Mouse (Mus musculus) embryonic facial prominence, embryonic 10.5 days (tissue): ENCODE data around the gene Cabp2. TPM values are rescaled to one million over a fixed set of nuclear protein-coding genes. Genes with fewer than 3 reads are reported as not detected.
"Not testable (repeated sequence)": the region's sequence is repeated elsewhere in the genome, so short reads cannot be mapped to it uniquely, and the experiment has no call there.

Experiments used
- DNase-seq: peaks from one replicate; pipeline ENCODE4 v3.0.0-alpha.2; 2017; ENCODE audit warnings: low spot score
- H3K27ac ChIP-seq: fragments of 300-500 bp; sonication (generic); replicated peaks from 2 replicates; pipeline ENCODE4 v1.5.1; 2016; ENCODE audit warnings: mild to moderate bottlenecking
- H3K27me3 ChIP-seq: fragments of 300-500 bp; sonication (generic); replicated peaks from 2 replicates; pipeline ENCODE4 v1.6.1; 2016; ENCODE audit warnings: low read depth, mild to moderate bottlenecking; ENCODE audit not compliant: poor library complexity, severe bottlenecking
- H3K36me3 ChIP-seq: fragments of 300-500 bp; sonication (generic); replicated peaks from 2 replicates; pipeline ENCODE4 v1.6.1; 2016; ENCODE audit warnings: mild to moderate bottlenecking, moderate library complexity
- H3K4me1 ChIP-seq: fragments of 300-500 bp; sonication (generic); 2 replicates; pipeline ENCODE4 v1.6.1; 2016
- H3K4me3 ChIP-seq: fragments of 300-500 bp; sonication (generic); 2 replicates; pipeline ENCODE4 v1.5.1; 2016; ENCODE audit warnings: mild to moderate bottlenecking, moderate library complexity
- H3K9me3 ChIP-seq: fragments of 300-500 bp; sonication (generic); 2 replicates; pipeline ENCODE4 v1.6.1; 2016; ENCODE audit warnings: mild to moderate bottlenecking
- whole genome bisulfite sequencing: fragments of 180-500 bp; shearing (Covaris S2); methylation state at CpG from one replicate; pipeline ENCODE4 v1.1.7; 2016; 5-methylcytosine and 5-hydroxymethylcytosine counted together
- polyA plus RNA-seq: library from polyadenylated mRNA; unstranded; fragments of >200 nt; fragmentation: Nextera tagmentation; extraction: Ambion mirVana; gene quantifications from 2 replicates; pipeline ENCODE4 v1.2.1, GENCODE M21; 2016

The Cabp2 gene
- not detected in 2 replicates for polyA plus RNA-seq

- no peak within 1 kb of the TSS for H3K4me3 ChIP-seq
- WGBS = 73% methylated on average over 3 of the region's 3 CpGs
- no peak for DNase-seq
- peaks cover 16% of the 10 kb centered on the region for H3K27me3 ChIP-seq
- no peak within 1 kb of the TSS for H3K27ac ChIP-seq
- H3K36me3 ChIP-seq = no peaks in the 10 kb centered on the region
- H3K4me1 ChIP-seq = peaks cover 6% of the 10 kb centered on the region
- H3K9me3 ChIP-seq = no peaks in the 10 kb centered on the region
Measured at GRCm38 (mm10) chr19:4081394-4081793, at the start of gene Cabp2. TSS of gene Cabp2 (plus strand) at chr19:4081578.

GRCm38 (mm10) chr19:4032668-4033067 lies 48.7 kb upstream of the Cabp2 start:
- WGBS = 56% methylated on average over 7 of the region's 7 CpGs
- H3K4me3 ChIP-seq = no peak overlapping the region
- no peak for DNase-seq

GRCm38 (mm10) chr19:4033298-4033697 lies 48.1 kb upstream of the Cabp2 start:
- Histone ChIP-seq H3K27me3 (no peaks in the 10 kb centered on the region), H3K4me1 (peaks cover 22% of the 10 kb centered on the region), H3K9me3 (no peaks in the 10 kb centered on the region), H3K4me3 (no peak overlapping the region), H3K27ac (no peak overlapping the region), H3K36me3 (peaks cover 13% of the 10 kb centered on the region)
- 79% methylated on average over 3 of the region's 3 CpGs for WGBS
- no peak for DNase-seq

More at GRCm38 (mm10) chr19:4032668-4033067, 48.7 kb upstream of the Cabp2 start:
- H3K4me1 ChIP-seq = peaks cover 16% of the 10 kb centered on the region
- peaks cover 13% of the 10 kb centered on the region for H3K36me3 ChIP-seq
- H3K27me3 ChIP-seq = no peaks in the 10 kb centered on the region
- no peaks in the 10 kb centered on the region for H3K9me3 ChIP-seq
- no peak overlapping the region for H3K27ac ChIP-seq

GRCm38 (mm10) chr19:4033742-4034141 lies 47.6 kb upstream of the Cabp2 start:
- Histone ChIP-seq H3K27me3 (no peaks in the 10 kb centered on the region), H3K27ac (no peak overlapping the region), H3K36me3 (peaks cover 13% of the 10 kb centered on the region), H3K4me3 (no peak overlapping the region), H3K9me3 (no peaks in the 10 kb centered on the region), H3K4me1 (peaks cover 24% of the 10 kb centered on the region)
- WGBS = 69% methylated on average over 5 of the region's 5 CpGs
- DNase-seq = no peak

- Histone ChIP-seq H3K4me1 (peaks cover 24% of the 10 kb centered on the region), H3K9me3 (no peaks in the 10 kb centered on the region), H3K27me3 (no peaks in the 10 kb centered on the region), H3K36me3 (peaks cover 13% of the 10 kb centered on the region), H3K27ac (peak overlapping the region; percentile 41; the same call in 1 of the 2 replicates), H3K4me3 (peak overlapping the region; percentile 27; the same call in 1 of the 2 replicates)
- WGBS = 74% methylated on average over 12 of the region's 12 CpGs
- no peak for DNase-seq
Measured at GRCm38 (mm10) chr19:4036327-4037045, 44.9 kb upstream of the Cabp2 start.

GRCm38 (mm10) chr19:4037154-4037787 lies 44.1 kb upstream of the Cabp2 start:
- WGBS = 31% methylated on average over 8 of the region's 8 CpGs
- H3K4me1 ChIP-seq = peaks cover 27% of the 10 kb centered on the region
- not testable (repeated sequence) for H3K9me3 ChIP-seq, DNase-seq, H3K27me3 ChIP-seq
- peak overlapping the region; percentile 73 for H3K4me3 ChIP-seq
- peak overlapping the region; percentile 92 for H3K27ac ChIP-seq
- H3K36me3 ChIP-seq = peaks cover 13% of the 10 kb centered on the region

- 0% methylated on average over 26 of the region's 26 CpGs for WGBS
- H3K36me3 ChIP-seq = peaks cover 13% of the 10 kb centered on the region
Measured at GRCm38 (mm10) chr19:4037788-4038232, 43.6 kb upstream of the Cabp2 start, which contains the start of gene Gstp1. TSS of gene Gstp1 (minus strand) at chr19:4037985.

GRCm38 (mm10) chr19:4040941-4041340 lies 40.4 kb upstream of the Cabp2 start:
- not testable (repeated sequence) for H3K9me3 ChIP-seq, DNase-seq, H3K27ac ChIP-seq, H3K27me3 ChIP-seq, H3K36me3 ChIP-seq, H3K4me3 ChIP-seq
- WGBS = 88% methylated on average over 5 of the region's 5 CpGs
- H3K4me1 ChIP-seq = peaks cover 30% of the 10 kb centered on the region

More at GRCm38 (mm10) chr19:4037788-4038232, 43.6 kb upstream of the Cabp2 start, which contains the start of gene Gstp1:
- Histone ChIP-seq H3K27me3 (no peaks in the 10 kb centered on the region), H3K4me1 (peaks cover 27% of the 10 kb centered on the region), H3K4me3 (peak within 1 kb of the TSS; percentile 73), H3K27ac (peak within 1 kb of the TSS; percentile 92), H3K9me3 (no peaks in the 10 kb centered on the region)
- peak; percentile 87 for DNase-seq

GRCm38 (mm10) chr19:4041500-4041899 lies 39.9 kb upstream of the Cabp2 start:
- H3K27ac ChIP-seq, H3K4me3 ChIP-seq, H3K9me3 ChIP-seq, H3K27me3 ChIP-seq, H3K36me3 ChIP-seq, DNase-seq: not testable (repeated sequence)
- WGBS = 88% methylated on average over 4 of the region's 4 CpGs
- peaks cover 25% of the 10 kb centered on the region for H3K4me1 ChIP-seq

GRCm38 (mm10) chr19:4042124-4042523 lies 39.3 kb upstream of the Cabp2 start:
- H3K9me3 ChIP-seq = no peaks in the 10 kb centered on the region
- no peak overlapping the region for H3K4me3 ChIP-seq
- no peak for DNase-seq
- H3K4me1 ChIP-seq = peaks cover 21% of the 10 kb centered on the region
- no peak overlapping the region for H3K27ac ChIP-seq
- 81% methylated on average over 14 of the region's 14 CpGs for WGBS
- no peaks in the 10 kb centered on the region for H3K27me3 ChIP-seq
- H3K36me3 ChIP-seq = no peaks in the 10 kb centered on the region

- not testable (repeated sequence) for H3K4me1 ChIP-seq, H3K36me3 ChIP-seq, H3K27ac ChIP-seq, H3K9me3 ChIP-seq, DNase-seq, H3K27me3 ChIP-seq, H3K4me3 ChIP-seq
- 92% methylated on average over 5 of the region's 5 CpGs for WGBS
Measured at GRCm38 (mm10) chr19:4044109-4044508, 37.3 kb upstream of the Cabp2 start.

- Histone ChIP-seq H3K4me1 (peaks cover 8% of the 10 kb centered on the region), H3K9me3 (no peaks in the 10 kb centered on the region), H3K27me3 (no peaks in the 10 kb centered on the region), H3K27ac (no peak within 1 kb of the TSS), H3K36me3 (no peaks in the 10 kb centered on the region), H3K4me3 (0 out of 2 replicates have a peak within 1 kb of the TSS, but pooled peaks have one; percentile 28)
- DNase-seq = peak; percentile 45
- WGBS = 57% methylated on average over 16 of the region's 16 CpGs
Measured at GRCm38 (mm10) chr19:4045966-4046865, 35.2 kb upstream of the Cabp2 start, which contains the start of gene Gstp2. TSS of gene Gstp2 (minus strand) at chr19:4046023.
